Mouse (Mus musculus): Measurements from ENCODE around the gene Haus2.

GRCm38 (mm10) chr2:120640835-120641234 lies 31.7 kb downstream of the Haus2 start:
- TF ChIP-seq POLR2A (IDR thresholded peaks at IDR 0.05; ENCODE audit: insufficient read depth, low read depth, low read length) (no peak), CTCF (IDR thresholded peaks at IDR 0.05) (no peak), EP300 (IDR thresholded peaks at IDR 0.05; ENCODE audit: insufficient read depth, low read depth, low read length) (no peak)
